Mouse (Mus musculus) lung, postnatal 0 days (tissue): ENCODE measurements around the gene Atp1b3.
A peak's percentile ranks its signal among the peaks of the same experiment; 100 is the strongest.

Experiments used
- CTCF ChIP-seq: IDR thresholded peaks from 2 replicates; pipeline ENCODE4 v1.5.1; 2016; ENCODE audit warnings: antibody characterized with exemption, mild to moderate bottlenecking
- EP300 ChIP-seq: IDR thresholded peaks from 2 replicates; pipeline ENCODE4 v1.6.1; 2016; ENCODE audit warnings: antibody characterized with exemption, mild to moderate bottlenecking, control low read depth

GRCm38 (mm10) chr9:96391921-96392320, 27.7 kb upstream of the Atp1b3 start:
- TF ChIP-seq EP300 (peak; percentile 66), CTCF (no peak)
